Mouse (Mus musculus): Measurements from ENCODE around the gene Rnf126. TPM values are rescaled to one million over a fixed set of nuclear protein-coding genes. Genes with fewer than 3 reads are reported as not detected.

The Rnf126 gene
- polyA plus RNA-seq, 1 experiment from 2014 or later, result 102 TPM

GRCm38 (mm10) chr10:79739234-79739633 is 27.5 kb downstream of the Rnf126 start:
- no peak overlapping the region for H3K9ac ChIP-seq
- H3K9me3 ChIP-seq (replicated peaks), result peaks cover 39% of the 10 kb centered on the region
- no peak overlapping the region for H3K4me3 ChIP-seq (replicated peaks)
- 97% methylated on average over 28 of the region's 28 CpGs for WGBS
- no peak overlapping the region for H3K4me2 ChIP-seq
- H3K4me1 ChIP-seq, result peaks cover 7% of the 10 kb centered on the region; the same call in 1 of the 2 replicates
- H3K27me3 ChIP-seq, result no peaks in the 10 kb centered on the region
- peaks cover 99% of the 10 kb centered on the region for H3K36me3 ChIP-seq
- ATAC-seq (replicated peaks; ENCODE audit: low FRiP score), result no peak
- H3K27ac ChIP-seq, result no peak overlapping the region

- 91% methylated on average over 10 of the region's 10 CpGs for WGBS
- no peaks in the 10 kb centered on the region for H3K27me3 ChIP-seq
- no peak overlapping the region for H3K9ac ChIP-seq
- no peak overlapping the region for H3K4me2 ChIP-seq
- H3K27ac ChIP-seq, result no peak overlapping the region
- no peak overlapping the region for H3K4me3 ChIP-seq (replicated peaks)
- no peak for ATAC-seq (replicated peaks; ENCODE audit: low FRiP score)
- peaks cover 39% of the 10 kb centered on the region for H3K9me3 ChIP-seq (replicated peaks)
- H3K36me3 ChIP-seq, result peaks cover 99% of the 10 kb centered on the region
- peaks cover 7% of the 10 kb centered on the region; the same call in 1 of the 2 replicates for H3K4me1 ChIP-seq
These were observed 28.5 kb downstream of the Rnf126 start for GRCm38 (mm10) chr10:79738259-79738658.

- Histone ChIP-seq H3K9me3 (replicated peaks) (peaks cover 39% of the 10 kb centered on the region), H3K9ac (no peak overlapping the region), H3K27ac (no peak overlapping the region), H3K27me3 (no peaks in the 10 kb centered on the region), H3K36me3 (peaks cover 90% of the 10 kb centered on the region), H3K4me3 (replicated peaks) (no peak overlapping the region), H3K4me2 (no peak overlapping the region), H3K4me1 (peaks cover 7% of the 10 kb centered on the region; the same call in 1 of the 2 replicates)
- 85% methylated on average over 14 of the region's 14 CpGs for WGBS
- ATAC-seq (replicated peaks; ENCODE audit: low FRiP score), result no peak
These were observed 30.0 kb downstream of the Rnf126 start for GRCm38 (mm10) chr10:79736706-79737105.

- peaks cover 34% of the 10 kb centered on the region for H3K9me3 ChIP-seq (replicated peaks)
- no peak overlapping the region for H3K27ac ChIP-seq
- ATAC-seq (replicated peaks; ENCODE audit: low FRiP score), result no peak
- no peaks in the 10 kb centered on the region for H3K27me3 ChIP-seq
- H3K4me3 ChIP-seq (replicated peaks), result peak overlapping the region; percentile 15
- peaks cover 7% of the 10 kb centered on the region; the same call in 1 of the 2 replicates for H3K4me1 ChIP-seq
- no peak overlapping the region for H3K9ac ChIP-seq
- WGBS, result 28% methylated on average over 52 of the region's 52 CpGs
- H3K36me3 ChIP-seq, result peaks cover 78% of the 10 kb centered on the region
- peak overlapping the region; percentile 45 for H3K4me2 ChIP-seq
These were observed 31.4 kb downstream of the Rnf126 start for GRCm38 (mm10) chr10:79735361-79735760.

- no peak overlapping the region for H3K9ac ChIP-seq
- no peak overlapping the region for H3K4me2 ChIP-seq
- H3K4me3 ChIP-seq (replicated peaks), result no peak overlapping the region
- no peaks in the 10 kb centered on the region for H3K27me3 ChIP-seq
- WGBS, result 88% methylated on average over 15 of the region's 15 CpGs
- ATAC-seq (replicated peaks; ENCODE audit: low FRiP score), result no peak
- peaks cover 19% of the 10 kb centered on the region for H3K9me3 ChIP-seq (replicated peaks)
- H3K27ac ChIP-seq, result no peak overlapping the region
- peaks cover 63% of the 10 kb centered on the region for H3K36me3 ChIP-seq
- H3K4me1 ChIP-seq, result peaks cover 11% of the 10 kb centered on the region; the same call in 1 of the 2 replicates
These were observed 32.9 kb downstream of the Rnf126 start for GRCm38 (mm10) chr10:79733847-79734246.

GRCm38 (mm10) chr10:79732500-79732899 is 34.3 kb downstream of the Rnf126 start:
- ATAC-seq (replicated peaks; ENCODE audit: low FRiP score), result no peak
- H3K4me2 ChIP-seq, result no peak overlapping the region
- H3K27me3 ChIP-seq, result no peaks in the 10 kb centered on the region
- H3K9ac ChIP-seq, result no peak overlapping the region
- no peak overlapping the region for H3K27ac ChIP-seq
- peaks cover 21% of the 10 kb centered on the region for H3K4me1 ChIP-seq
- no peak overlapping the region for H3K4me3 ChIP-seq (replicated peaks)
- H3K9me3 ChIP-seq (replicated peaks), result peaks cover 6% of the 10 kb centered on the region; the same call in 1 of the 2 replicates
- peaks cover 49% of the 10 kb centered on the region for H3K36me3 ChIP-seq
- WGBS, result 96% methylated on average over 1 of the region's 1 CpGs

- WGBS, result 83% methylated on average over 13 of the region's 13 CpGs
- no peak for ATAC-seq (replicated peaks; ENCODE audit: low FRiP score)
- H3K36me3 ChIP-seq, result peaks cover 19% of the 10 kb centered on the region
These were observed 37.3 kb downstream of the Rnf126 start for GRCm38 (mm10) chr10:79729357-79729965.

GRCm38 (mm10) chr10:79728323-79729249 is 38.2 kb downstream of the Rnf126 start:
- 0 out of 2 replicates have a peak, but pooled peaks have one; percentile 8 for ATAC-seq (replicated peaks; ENCODE audit: low FRiP score)
- Histone ChIP-seq H3K4me3 (replicated peaks) (no peak overlapping the region), H3K27me3 (no peaks in the 10 kb centered on the region), H3K4me2 (no peak overlapping the region), H3K36me3 (peaks cover 10% of the 10 kb centered on the region), H3K4me1 (peaks cover 27% of the 10 kb centered on the region), H3K9ac (no peak overlapping the region), H3K9me3 (replicated peaks) (no peaks in the 10 kb centered on the region), H3K27ac (no peak overlapping the region)
- 67% methylated on average over 28 of the region's 28 CpGs for WGBS

More at GRCm38 (mm10) chr10:79729357-79729965, 37.3 kb downstream of the Rnf126 start:
- H3K4me2 ChIP-seq, result no peak overlapping the region
- no peaks in the 10 kb centered on the region for H3K27me3 ChIP-seq
- H3K9ac ChIP-seq, result no peak overlapping the region
- no peaks in the 10 kb centered on the region for H3K9me3 ChIP-seq (replicated peaks)
- H3K4me3 ChIP-seq (replicated peaks), result no peak overlapping the region
- no peak overlapping the region for H3K27ac ChIP-seq
- peaks cover 27% of the 10 kb centered on the region for H3K4me1 ChIP-seq

GRCm38 (mm10) chr10:79726090-79726489 is 40.7 kb downstream of the Rnf126 start:
- Histone ChIP-seq H3K4me2 (no peak overlapping the region), H3K27me3 (no peaks in the 10 kb centered on the region), H3K27ac (0 out of 2 replicates have a peak overlapping the region, but pooled peaks have one; percentile 54), H3K9me3 (replicated peaks) (no peaks in the 10 kb centered on the region), H3K36me3 (no peaks in the 10 kb centered on the region), H3K4me3 (replicated peaks) (no peak overlapping the region), H3K4me1 (peaks cover 27% of the 10 kb centered on the region), H3K9ac (no peak overlapping the region)
- ATAC-seq (replicated peaks; ENCODE audit: low FRiP score), result peak; percentile 67
- 23% methylated on average over 11 of the region's 11 CpGs for WGBS

GRCm38 (mm10) chr10:79723692-79724091 is 43.1 kb downstream of the Rnf126 start:
- no peak overlapping the region for H3K27ac ChIP-seq
- ATAC-seq (replicated peaks; ENCODE audit: low FRiP score), result no peak
- H3K9me3 ChIP-seq (replicated peaks), result no peaks in the 10 kb centered on the region
- H3K4me3 ChIP-seq (replicated peaks), result no peak overlapping the region
- peaks cover 20% of the 10 kb centered on the region for H3K27me3 ChIP-seq
- H3K4me1 ChIP-seq, result peaks cover 22% of the 10 kb centered on the region
- 86% methylated on average over 7 of the region's 7 CpGs for WGBS
- no peak overlapping the region for H3K4me2 ChIP-seq
- no peaks in the 10 kb centered on the region for H3K36me3 ChIP-seq
- H3K9ac ChIP-seq, result no peak overlapping the region

GRCm38 (mm10) chr10:79723047-79723446 is 43.7 kb downstream of the Rnf126 start:
- H3K9ac ChIP-seq, result no peak overlapping the region
- H3K27ac ChIP-seq, result no peak overlapping the region
- ATAC-seq (replicated peaks; ENCODE audit: low FRiP score), result no peak
- H3K4me2 ChIP-seq, result no peak overlapping the region
- peaks cover 16% of the 10 kb centered on the region for H3K4me1 ChIP-seq
- H3K27me3 ChIP-seq, result peaks cover 26% of the 10 kb centered on the region
- 73% methylated on average over 6 of the region's 6 CpGs for WGBS
- no peak overlapping the region for H3K4me3 ChIP-seq (replicated peaks)
- no peaks in the 10 kb centered on the region for H3K9me3 ChIP-seq (replicated peaks)
- no peaks in the 10 kb centered on the region for H3K36me3 ChIP-seq

GRCm38 (mm10) chr10:79721089-79721488 is 45.7 kb downstream of the Rnf126 start:
- no peaks in the 10 kb centered on the region for H3K9me3 ChIP-seq (replicated peaks)
- H3K27ac ChIP-seq, result no peak overlapping the region
- H3K4me1 ChIP-seq, result peaks cover 26% of the 10 kb centered on the region
- no peaks in the 10 kb centered on the region for H3K36me3 ChIP-seq
- peaks cover 46% of the 10 kb centered on the region for H3K27me3 ChIP-seq
- no peak overlapping the region for H3K9ac ChIP-seq
- H3K4me3 ChIP-seq (replicated peaks), result no peak overlapping the region
- H3K4me2 ChIP-seq, result no peak overlapping the region
- WGBS, result 64% methylated on average over 5 of the region's 5 CpGs
- ATAC-seq (replicated peaks; ENCODE audit: low FRiP score), result no peak

Data from kidney, embryonic 15.5 days (tissue).